Mouse (Mus musculus) liver, embryonic 12.5 days (tissue): Measurements from ENCODE around the gene Nsg1. TPM values are rescaled to one million over a fixed set of nuclear protein-coding genes. Genes with fewer than 3 reads are reported as not detected.

Source experiments
- ATAC-seq: fragments of 200-750 bp; cut with Nextera tagmentation; 2 replicates; pipeline ENCODE4 v1.8.0; 2017; ENCODE audit warnings: moderate number of reproducible peaks, mild to moderate bottlenecking, moderate library complexity
- H3K27ac ChIP-seq: fragments of 300-500 bp; sonication (generic); 2 replicates; pipeline ENCODE4 v1.5.1; 2016; ENCODE audit warnings: mild to moderate bottlenecking
- H3K27me3 ChIP-seq: fragments of 300-500 bp; sonication (generic); replicated peaks from 2 replicates; pipeline ENCODE4 v1.6.1; 2016; ENCODE audit warnings: mild to moderate bottlenecking, moderate library complexity
- H3K36me3 ChIP-seq: fragments of 300-500 bp; sonication (generic); 2 replicates; pipeline ENCODE4 v1.6.1; 2016; ENCODE audit warnings: mild to moderate bottlenecking, moderate library complexity
- H3K4me1 ChIP-seq: fragments of 300-500 bp; sonication (generic); 2 replicates; pipeline ENCODE4 v1.6.1; 2016
- H3K4me2 ChIP-seq: fragments of 300-500 bp; sonication (generic); 2 replicates; pipeline ENCODE4 v1.6.1; 2016; ENCODE audit warnings: mild to moderate bottlenecking, moderate library complexity
- H3K4me3 ChIP-seq: fragments of 300-500 bp; sonication (generic); 2 replicates; pipeline ENCODE4 v1.5.1; 2016; ENCODE audit warnings: mild to moderate bottlenecking, moderate library complexity
- H3K9ac ChIP-seq: fragments of 300-500 bp; sonication (generic); 2 replicates; pipeline ENCODE4 v1.6.1; 2016; ENCODE audit warnings: mild to moderate bottlenecking, moderate library complexity
- H3K9me3 ChIP-seq: fragments of 300-500 bp; sonication (generic); replicated peaks from 2 replicates; pipeline ENCODE4 v1.6.1; 2016; ENCODE audit warnings: mild to moderate bottlenecking, moderate library complexity
- WGBS: fragments of 180-500 bp; shearing (Covaris S2); methylation state at CpG from one replicate; pipeline ENCODE4 v1.1.7; 2016; ENCODE audit not compliant: insufficient replicate concordance; 5-methylcytosine and 5-hydroxymethylcytosine counted together
- polyA plus RNA-seq: library from polyadenylated mRNA; unstranded; fragments of >200 nt; fragmentation: Nextera tagmentation; extraction: Ambion mirVana; gene quantifications from 2 replicates; pipeline ENCODE4 v1.2.1, GENCODE M21; 2016

Nsg1 gene
- polyA plus RNA-seq, 1 experiment from 2014 or later, result 7.4 TPM

GRCm38 (mm10) chr5:38136247-38136646 lies 23.5 kb downstream of the Nsg1 start:
- WGBS, result 82% methylated on average over 9 of the region's 9 CpGs
- H3K27ac ChIP-seq, result no peak overlapping the region
- H3K4me3 ChIP-seq, result no peak overlapping the region
- H3K27me3 ChIP-seq, result no peaks in the 10 kb centered on the region
- peaks cover 5% of the 10 kb centered on the region for H3K36me3 ChIP-seq
- no peak overlapping the region for H3K9ac ChIP-seq
- H3K4me1 ChIP-seq, result no peaks in the 10 kb centered on the region
- H3K9me3 ChIP-seq, result no peaks in the 10 kb centered on the region
- H3K4me2 ChIP-seq, result no peak overlapping the region
- ATAC-seq, result no peak

GRCm38 (mm10) chr5:38129339-38129738 lies 30.4 kb downstream of the Nsg1 start:
- H3K4me3 ChIP-seq, result no peak overlapping the region
- H3K27me3 ChIP-seq, result no peaks in the 10 kb centered on the region
- ATAC-seq, result peak; percentile 74
- WGBS, result 68% methylated on average over 2 of the region's 2 CpGs
- H3K36me3 ChIP-seq, result peaks cover 14% of the 10 kb centered on the region
- no peak overlapping the region for H3K4me2 ChIP-seq
- H3K9me3 ChIP-seq, result no peaks in the 10 kb centered on the region
- no peak overlapping the region for H3K27ac ChIP-seq
- H3K9ac ChIP-seq, result no peak overlapping the region
- H3K4me1 ChIP-seq, result no peaks in the 10 kb centered on the region

GRCm38 (mm10) chr5:38126519-38127306 lies 33.0 kb downstream of the Nsg1 start:
- no peak overlapping the region for H3K9ac ChIP-seq
- H3K9me3 ChIP-seq, result no peaks in the 10 kb centered on the region
- no peaks in the 10 kb centered on the region for H3K27me3 ChIP-seq
- no peak overlapping the region for H3K4me3 ChIP-seq
- no peak overlapping the region for H3K4me2 ChIP-seq
- no peaks in the 10 kb centered on the region for H3K4me1 ChIP-seq
- WGBS, result 75% methylated on average over 13 of the region's 13 CpGs
- ATAC-seq, result no peak
- H3K27ac ChIP-seq, result no peak overlapping the region
- H3K36me3 ChIP-seq, result peaks cover 14% of the 10 kb centered on the region

- ATAC-seq, result no peak
- Histone ChIP-seq H3K9ac (no peak overlapping the region), H3K36me3 (peaks cover 14% of the 10 kb centered on the region), H3K4me3 (no peak overlapping the region), H3K27ac (no peak overlapping the region), H3K9me3 (no peaks in the 10 kb centered on the region), H3K4me2 (no peak overlapping the region), H3K27me3 (no peaks in the 10 kb centered on the region), H3K4me1 (no peaks in the 10 kb centered on the region)
- 70% methylated on average over 7 of the region's 7 CpGs for WGBS
These were observed 38.0 kb downstream of the Nsg1 start for GRCm38 (mm10) chr5:38121699-38122098.

- H3K9me3 ChIP-seq, result no peaks in the 10 kb centered on the region
- H3K4me2 ChIP-seq, result no peak overlapping the region
- H3K36me3 ChIP-seq, result peaks cover 25% of the 10 kb centered on the region
- no peak overlapping the region for H3K27ac ChIP-seq
- no peak overlapping the region for H3K4me3 ChIP-seq
- 81% methylated on average over 5 of the region's 5 CpGs for WGBS
- H3K4me1 ChIP-seq, result no peaks in the 10 kb centered on the region
- H3K27me3 ChIP-seq, result no peaks in the 10 kb centered on the region
- H3K9ac ChIP-seq, result no peak overlapping the region
- ATAC-seq, result no peak
These were observed 40.4 kb downstream of the Nsg1 start for GRCm38 (mm10) chr5:38119268-38119667.

GRCm38 (mm10) chr5:38117056-38117455 lies 42.7 kb downstream of the Nsg1 start:
- Histone ChIP-seq H3K4me1 (no peaks in the 10 kb centered on the region), H3K36me3 (peaks cover 25% of the 10 kb centered on the region), H3K4me3 (no peak overlapping the region), H3K9ac (no peak overlapping the region), H3K27me3 (no peaks in the 10 kb centered on the region), H3K4me2 (no peak overlapping the region), H3K27ac (no peak overlapping the region), H3K9me3 (no peaks in the 10 kb centered on the region)
- WGBS, result 67% methylated on average over 1 of the region's 1 CpGs
- ATAC-seq, result no peak

GRCm38 (mm10) chr5:38114526-38114925 lies 45.2 kb downstream of the Nsg1 start:
- no peak overlapping the region for H3K4me3 ChIP-seq

GRCm38 (mm10) chr5:38106807-38107206 lies 52.9 kb downstream of the Nsg1 start:
- Histone ChIP-seq H3K9ac (no peak overlapping the region), H3K4me2 (no peak overlapping the region), H3K27ac (no peak overlapping the region), H3K27me3 (no peaks in the 10 kb centered on the region), H3K4me3 (no peak overlapping the region), H3K36me3 (peaks cover 21% of the 10 kb centered on the region), H3K4me1 (no peaks in the 10 kb centered on the region), H3K9me3 (no peaks in the 10 kb centered on the region)
- ATAC-seq, result no peak
- WGBS, result 85% methylated on average over 10 of the region's 10 CpGs

More at GRCm38 (mm10) chr5:38114526-38114925, 45.2 kb downstream of the Nsg1 start:
- Histone ChIP-seq H3K27me3 (no peaks in the 10 kb centered on the region), H3K36me3 (peaks cover 29% of the 10 kb centered on the region), H3K4me1 (no peaks in the 10 kb centered on the region), H3K4me2 (no peak overlapping the region), H3K27ac (no peak overlapping the region), H3K9me3 (no peaks in the 10 kb centered on the region), H3K9ac (no peak overlapping the region)
- ATAC-seq, result no peak
- 93% methylated on average over 2 of the region's 2 CpGs for WGBS

GRCm38 (mm10) chr5:38106080-38106697 lies 53.5 kb downstream of the Nsg1 start:
- ATAC-seq, result no peak
- H3K9me3 ChIP-seq, result no peaks in the 10 kb centered on the region
- no peak overlapping the region for H3K4me3 ChIP-seq
- H3K36me3 ChIP-seq, result peaks cover 21% of the 10 kb centered on the region
- WGBS, result 83% methylated on average over 14 of the region's 14 CpGs
- H3K27ac ChIP-seq, result no peak overlapping the region
- no peak overlapping the region for H3K9ac ChIP-seq
- H3K27me3 ChIP-seq, result no peaks in the 10 kb centered on the region
- no peak overlapping the region for H3K4me2 ChIP-seq
- no peaks in the 10 kb centered on the region for H3K4me1 ChIP-seq

GRCm38 (mm10) chr5:38102945-38103344 lies 56.8 kb downstream of the Nsg1 start:
- Histone ChIP-seq H3K4me2 (no peak overlapping the region), H3K9ac (no peak overlapping the region), H3K36me3 (peaks cover 14% of the 10 kb centered on the region), H3K27me3 (no peaks in the 10 kb centered on the region), H3K9me3 (no peaks in the 10 kb centered on the region), H3K27ac (no peak overlapping the region), H3K4me1 (no peaks in the 10 kb centered on the region), H3K4me3 (no peak overlapping the region)
- 71% methylated on average over 2 of the region's 2 CpGs for WGBS
- ATAC-seq, result no peak

GRCm38 (mm10) chr5:38099139-38099676 lies 60.5 kb downstream of the Nsg1 start:
- Histone ChIP-seq H3K36me3 (no peaks in the 10 kb centered on the region), H3K27ac (no peak overlapping the region), H3K27me3 (no peaks in the 10 kb centered on the region), H3K4me2 (no peak overlapping the region), H3K9me3 (no peaks in the 10 kb centered on the region), H3K4me1 (no peaks in the 10 kb centered on the region), H3K4me3 (no peak overlapping the region), H3K9ac (no peak overlapping the region)
- WGBS, result 76% methylated on average over 2 of the region's 2 CpGs
- no peak for ATAC-seq

- H3K27me3 ChIP-seq, result no peaks in the 10 kb centered on the region
- H3K4me3 ChIP-seq, result no peak overlapping the region
- no peak overlapping the region for H3K9ac ChIP-seq
- no peak for ATAC-seq
- H3K4me2 ChIP-seq, result no peak overlapping the region
- H3K9me3 ChIP-seq, result no peaks in the 10 kb centered on the region
- no peaks in the 10 kb centered on the region for H3K36me3 ChIP-seq
- WGBS, result 68% methylated on average over 4 of the region's 4 CpGs
- H3K27ac ChIP-seq, result no peak overlapping the region
- H3K4me1 ChIP-seq, result no peaks in the 10 kb centered on the region
These were observed 62.1 kb downstream of the Nsg1 start for GRCm38 (mm10) chr5:38097501-38098093.
